Mouse (Mus musculus): Measurements from ENCODE around the gene Nfasc.

Gene Nfasc

GRCm38 (mm10) chr1:132741175-132741997 lies at the start of gene Nfasc:
Gene Nfasc, minus strand, starts transcription at chr1:132741797.
- DNase-seq (ENCODE audit: extremely low spot score) = peak; percentile 83

- no peak for DNase-seq (ENCODE audit: extremely low spot score)
Observed at GRCm38 (mm10) chr1:132791049-132791448, 49.5 kb upstream of the Nfasc start.

GRCm38 (mm10) chr1:132786866-132787265 lies 45.3 kb upstream of the Nfasc start:
- no peak for DNase-seq (ENCODE audit: extremely low spot score)

GRCm38 (mm10) chr1:132781607-132782445 lies 40.2 kb upstream of the Nfasc start:
- no peak for DNase-seq (ENCODE audit: extremely low spot score)

- DNase-seq (ENCODE audit: extremely low spot score) = no peak
Observed at GRCm38 (mm10) chr1:132780961-132781360, 39.4 kb upstream of the Nfasc start.

GRCm38 (mm10) chr1:132780254-132780653 lies 38.7 kb upstream of the Nfasc start:
- DNase-seq (ENCODE audit: extremely low spot score) = no peak

- no peak for DNase-seq (ENCODE audit: extremely low spot score)
Observed at GRCm38 (mm10) chr1:132774959-132775358, 33.4 kb upstream of the Nfasc start.

GRCm38 (mm10) chr1:132771377-132771776 lies 29.8 kb upstream of the Nfasc start:
- peak; percentile 36 for DNase-seq (ENCODE audit: extremely low spot score)

- DNase-seq (ENCODE audit: extremely low spot score) = no peak
Observed at GRCm38 (mm10) chr1:132769559-132769958, 28.0 kb upstream of the Nfasc start.

GRCm38 (mm10) chr1:132767422-132767821 lies 25.8 kb upstream of the Nfasc start:
- no peak for DNase-seq (ENCODE audit: extremely low spot score)

- DNase-seq (ENCODE audit: extremely low spot score) = peak; percentile 20
Observed at GRCm38 (mm10) chr1:132765887-132766651, 24.5 kb upstream of the Nfasc start.

GRCm38 (mm10) chr1:132765222-132765621 lies 23.6 kb upstream of the Nfasc start:
- no peak for DNase-seq (ENCODE audit: extremely low spot score)

- DNase-seq (ENCODE audit: extremely low spot score) = no peak
Observed at GRCm38 (mm10) chr1:132759390-132759789, 17.8 kb upstream of the Nfasc start.

- peak; percentile 75 for DNase-seq (ENCODE audit: extremely low spot score)
Observed at GRCm38 (mm10) chr1:132758656-132759370, 17.2 kb upstream of the Nfasc start.

GRCm38 (mm10) chr1:132755211-132755610 lies 13.6 kb upstream of the Nfasc start:
- DNase-seq (ENCODE audit: extremely low spot score) = no peak

- DNase-seq (ENCODE audit: extremely low spot score) = no peak
Observed at GRCm38 (mm10) chr1:132749217-132749884, 7.8 kb upstream of the Nfasc start.

- no peak for DNase-seq (ENCODE audit: extremely low spot score)
Observed at GRCm38 (mm10) chr1:132746302-132746701, 4.7 kb upstream of the Nfasc start.

GRCm38 (mm10) chr1:132745636-132746035 lies 4.0 kb upstream of the Nfasc start:
- no peak for DNase-seq (ENCODE audit: extremely low spot score)

- DNase-seq (ENCODE audit: extremely low spot score) = peak; percentile 10
Observed at GRCm38 (mm10) chr1:132739077-132739521, 2.5 kb downstream of the Nfasc start.

- no peak for DNase-seq (ENCODE audit: extremely low spot score)
Observed at GRCm38 (mm10) chr1:132736171-132736570, 5.4 kb downstream of the Nfasc start.

Data from embryo, embryonic 9.5 days (tissue).